Mouse (Mus musculus) left cerebral cortex, adult 2 months (tissue): Measurements from ENCODE around the gene Ccsap. TPM values are rescaled to one million over a fixed set of nuclear protein-coding genes. Genes with fewer than 3 reads are reported as not detected.

Experiments
- DNase-seq, 2 experiments: peaks; one replicate each; pipeline ENCODE4 v3.0.0; 2021 to 2022; ENCODE audit warnings: low spot score in 2 of 2, mixed read lengths in 1 of 2; ENCODE audit errors: extremely low spot score in 1 of 2
- H3K27ac ChIP-seq: fragments of 200-600 bp; 2 replicates; pipeline ENCODE4 v1.8.1; 2022
- H3K4me3 ChIP-seq: fragments of 200-600 bp; 2 replicates; pipeline ENCODE4 v1.8.1; 2022
- CTCF ChIP-seq: fragments of 200-600 bp; IDR thresholded peaks from 2 replicates; pipeline ENCODE4 v1.8.1; 2022; ENCODE audit warnings: antibody characterized with exemption, mild to moderate bottlenecking, moderate library complexity
- intact Hi-C: fragments of 180-260 bp; cut with DNase I; formaldehyde crosslinking; loops from one replicate; pipeline ENCODE4 v1.15.1; 2025
- total RNA-seq, 2 experiments: library from RNA; stranded (reverse); gene quantifications; 2 replicates each; pipeline ENCODE4 v1.2.3; 2021

The Ccsap gene
- total RNA-seq, 2 experiments from 2014 or later = 65.9 to 75.4 TPM

DNA sequence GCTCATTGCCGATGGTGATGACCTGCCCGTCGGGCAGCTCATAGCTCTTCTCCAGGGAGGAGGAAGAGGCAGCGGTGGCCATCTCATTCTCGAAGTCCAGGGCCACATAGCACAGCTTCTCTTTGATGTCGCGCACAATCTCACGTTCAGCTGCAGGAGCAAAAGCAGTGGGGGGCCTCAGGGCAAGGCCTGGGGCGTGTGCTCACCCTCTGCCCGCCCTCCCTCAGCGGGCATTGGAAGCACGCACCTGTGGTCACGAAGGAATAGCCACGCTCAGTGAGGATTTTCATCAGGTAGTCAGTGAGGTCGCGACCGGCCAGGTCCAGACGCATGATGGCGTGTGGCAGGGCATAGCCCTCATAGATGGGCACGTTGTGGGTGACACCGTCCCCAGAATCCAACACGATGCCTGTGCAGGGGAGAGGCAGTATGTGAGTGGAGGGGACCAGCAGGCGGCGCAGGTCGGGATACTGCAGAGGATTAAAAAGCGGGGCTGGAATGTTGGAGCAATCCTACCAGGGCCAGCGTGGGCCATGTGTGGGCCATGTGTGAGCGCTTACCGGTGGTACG is 32.7 kb upstream of the Ccsap start:
- TF ChIP-seq CTCF = peak; percentile 29

DNA sequence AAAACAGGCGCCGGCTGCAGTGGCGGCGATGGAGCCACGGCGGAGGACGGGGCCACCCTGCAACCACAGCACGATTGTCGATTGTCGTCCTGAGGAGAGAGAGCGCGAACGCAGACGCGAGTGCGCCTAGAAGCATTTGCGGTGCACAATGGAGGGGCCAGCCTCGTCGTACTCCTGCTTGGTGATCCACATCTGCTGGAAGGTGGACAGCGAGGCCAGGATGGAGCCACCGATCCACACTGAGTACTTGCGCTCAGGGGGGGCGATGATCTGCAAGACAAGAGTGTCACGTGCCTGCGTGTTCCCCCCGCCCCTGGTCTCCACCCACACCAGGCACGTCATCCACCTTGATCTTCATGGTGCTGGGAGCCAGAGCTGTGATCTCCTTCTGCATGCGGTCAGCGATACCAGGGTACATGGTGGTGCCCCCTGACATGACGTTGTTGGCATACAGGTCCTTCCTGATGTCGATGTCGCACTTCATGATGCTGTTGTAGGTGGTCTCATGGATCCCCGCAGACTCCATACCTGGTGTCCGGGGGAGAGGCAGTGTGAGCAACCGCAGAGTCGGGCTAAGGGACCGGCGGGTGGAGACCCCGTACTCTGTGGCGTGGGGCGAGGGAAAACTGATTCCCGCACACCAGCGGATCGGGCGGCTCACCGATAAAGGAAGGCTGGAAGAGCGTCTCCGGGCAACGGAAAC is 32.0 kb upstream of the Ccsap start:
- intact Hi-C loops = loop anchor here (2.0 kb wide), 1 partner anchor 37 kb away; no protein-coding TSS in a partner anchor
- TF ChIP-seq CTCF = no peak
- peak; percentile 82 to 85 for DNase-seq
- Histone ChIP-seq H3K27ac (peak overlapping the region; percentile 98), H3K4me3 (peak overlapping the region; percentile 39)

More for the DNA sequence above, 32.7 kb upstream of the Ccsap start:
- intact Hi-C loops = loop anchor here (2.0 kb wide), 1 partner anchor 38 kb away; no protein-coding TSS in a partner anchor
- peak in 1 of 2 experiments; percentile 30 for DNase-seq
- Histone ChIP-seq H3K4me3 (peak overlapping the region; percentile 39), H3K27ac (peak overlapping the region; percentile 98)

DNA sequence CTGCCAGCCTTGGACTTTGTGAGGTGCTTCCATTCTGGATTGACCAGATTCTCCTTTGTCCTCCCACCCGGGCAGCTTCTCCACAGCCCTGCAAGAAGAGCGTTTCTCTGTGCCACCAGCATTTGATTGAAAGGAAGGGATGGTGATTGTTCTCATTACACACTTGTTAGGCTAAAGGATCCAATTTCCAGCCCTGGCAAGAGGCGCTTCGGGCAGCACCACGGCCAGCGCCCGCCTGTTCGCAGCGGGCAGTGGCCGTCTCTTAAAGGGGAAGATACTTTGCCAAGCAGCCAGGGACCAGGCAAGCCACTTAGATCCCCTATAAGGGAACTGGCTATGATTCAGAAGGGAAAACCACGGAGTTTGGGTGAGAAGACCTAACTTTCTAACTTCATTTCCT is 31.3 kb upstream of the Ccsap start:
- TF ChIP-seq CTCF = no peak
- peak overlapping the region; percentile 98 for H3K27ac ChIP-seq
- intact Hi-C loops = no loop called here
- DNase-seq = no peak
- H3K4me3 ChIP-seq = peak overlapping the region; percentile 39

DNA sequence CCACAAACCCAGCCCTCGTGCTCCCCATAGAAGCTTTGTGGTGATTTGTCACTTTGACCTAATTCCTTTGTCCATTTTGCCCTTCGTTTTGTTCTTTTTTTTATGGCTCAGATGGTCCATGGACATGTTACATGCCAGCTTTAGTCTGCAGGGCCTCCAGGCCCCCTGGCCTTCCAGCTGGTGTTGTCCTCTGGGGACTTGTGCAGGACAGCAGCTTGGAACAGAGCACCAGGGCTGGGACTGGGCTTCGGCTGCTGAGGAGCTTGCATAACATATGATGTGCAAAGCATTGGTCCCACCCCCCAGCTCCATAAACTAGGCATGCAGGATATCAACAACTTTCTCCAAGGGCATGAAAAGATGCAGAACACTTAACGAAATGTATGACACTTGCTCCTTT is 29.8 kb upstream of the Ccsap start:
- intact Hi-C loops = loop anchor here (10.0 kb wide), 1 partner anchor 165 kb away; no protein-coding TSS in a partner anchor
- DNase-seq = no peak
- no peak overlapping the region for H3K4me3 ChIP-seq
- no peak for TF ChIP-seq CTCF
- H3K27ac ChIP-seq = no peak overlapping the region

DNA sequence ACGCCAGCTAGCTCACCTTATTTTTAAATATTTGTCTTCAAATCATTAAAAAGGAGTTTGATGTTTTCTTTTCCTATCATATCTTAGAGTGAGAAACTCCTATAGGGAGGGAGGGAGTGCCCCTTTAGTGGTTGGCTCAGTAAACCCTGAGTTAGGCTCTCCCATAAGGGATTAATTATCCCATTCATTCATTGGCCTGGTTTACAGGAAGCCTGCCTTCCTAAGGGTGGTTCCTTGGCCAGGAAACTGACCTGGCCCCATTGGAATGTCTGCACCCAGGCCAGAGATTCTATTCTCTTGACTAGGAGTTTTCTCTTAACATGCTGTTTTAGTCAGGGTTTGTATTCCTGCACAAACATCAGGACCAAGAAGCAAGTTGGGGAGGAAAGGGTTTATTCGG is 27.9 kb upstream of the Ccsap start:
- intact Hi-C loops = loop anchor here (10.0 kb wide), 1 partner anchor 163 kb away; no protein-coding TSS in a partner anchor
- TF ChIP-seq CTCF = no peak
- DNase-seq = no peak
- H3K27ac ChIP-seq = no peak overlapping the region
- H3K4me3 ChIP-seq = no peak overlapping the region

DNA sequence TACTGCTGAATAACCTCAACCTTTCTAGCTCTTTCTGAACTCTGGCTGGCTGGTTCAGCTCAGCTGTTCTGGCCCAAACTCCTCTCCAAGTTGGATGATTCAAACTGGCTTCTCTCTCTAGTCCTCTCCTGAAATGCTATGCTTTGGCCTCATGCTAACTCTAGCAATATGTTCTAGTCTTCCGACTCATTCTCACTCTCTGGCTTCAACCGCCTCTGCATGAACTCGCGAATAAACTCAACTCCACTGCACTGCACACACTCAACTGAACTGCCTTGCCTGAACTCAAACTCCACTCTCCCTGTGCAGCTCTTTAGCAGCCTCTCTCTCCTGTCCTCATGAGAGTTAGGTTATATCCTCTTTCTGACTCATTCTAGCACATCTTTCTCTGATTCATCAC is 27.2 kb upstream of the Ccsap start:
- intact Hi-C loops = loop anchor here (10.0 kb wide), 1 partner anchor 162 kb away; no protein-coding TSS in a partner anchor

DNA sequence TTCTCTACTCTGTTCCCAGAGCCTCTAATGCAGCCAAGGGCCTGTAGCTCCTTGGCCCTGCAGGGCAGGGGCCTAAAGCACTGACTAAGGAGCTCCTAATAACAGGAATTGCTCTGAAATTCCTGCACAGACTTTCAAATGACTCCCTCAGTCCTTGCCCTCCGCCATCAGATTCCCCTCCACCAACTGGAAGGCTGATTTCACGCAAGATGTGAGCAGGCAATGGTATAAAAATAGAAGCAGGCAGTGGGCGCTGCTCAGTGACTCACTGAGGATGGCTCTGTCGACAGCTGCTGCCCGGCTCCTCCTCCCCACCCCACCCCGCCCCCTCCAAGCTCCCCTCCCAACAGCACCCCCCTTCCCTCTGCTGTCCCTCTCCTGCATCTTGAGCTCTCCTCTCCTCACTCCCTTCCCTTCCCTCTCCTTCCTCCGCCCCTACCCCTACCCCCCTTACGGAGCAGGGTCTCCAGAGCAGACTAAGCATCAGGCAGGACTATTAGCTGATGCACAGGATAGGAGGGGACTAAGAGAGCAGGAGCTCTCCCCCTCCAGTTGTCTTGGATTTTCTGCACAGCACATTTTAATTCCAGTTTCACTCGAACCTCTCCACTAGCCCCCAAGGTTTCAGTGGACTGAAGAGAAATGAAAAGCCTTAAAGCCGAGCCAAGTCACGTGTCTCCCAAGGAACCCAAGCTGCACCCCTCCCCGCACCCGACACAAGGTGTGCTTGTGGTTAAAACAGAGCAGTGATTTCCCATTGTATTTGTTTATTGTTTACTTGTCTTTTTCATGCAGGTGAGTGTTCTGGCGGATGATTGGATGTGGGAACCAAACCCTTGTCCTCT is 24.9 kb upstream of the Ccsap start:
- DNase-seq = peak; percentile 72 to 81

More for the DNA sequence above, 27.2 kb upstream of the Ccsap start:
- Histone ChIP-seq H3K27ac (no peak overlapping the region; the same call in 1 of the 2 replicates), H3K4me3 (no peak overlapping the region)
- no peak for TF ChIP-seq CTCF
- no peak for DNase-seq

DNA sequence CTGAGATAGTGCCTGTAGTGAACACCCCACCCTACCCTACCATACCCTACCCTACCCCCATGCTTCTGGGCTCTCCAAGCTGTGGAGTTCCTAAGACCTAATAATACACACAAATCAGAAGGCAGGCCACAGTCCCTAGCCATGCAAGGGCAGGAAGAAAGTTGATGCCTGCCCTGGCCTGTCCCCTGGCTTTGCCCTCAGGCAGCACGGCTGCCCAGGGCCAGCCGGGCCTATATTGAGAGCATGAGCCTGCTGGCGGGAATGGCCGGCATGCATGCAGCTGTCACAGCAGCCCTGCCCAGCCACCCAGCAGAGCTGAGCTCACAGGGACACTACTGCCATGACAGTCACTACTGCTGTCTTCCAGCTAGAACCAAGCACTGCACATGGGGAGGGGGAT is 23.1 kb upstream of the Ccsap start:
- H3K27ac ChIP-seq = peak overlapping the region; percentile 98
- no peak overlapping the region for H3K4me3 ChIP-seq
- intact Hi-C loops = loop anchor here (10.0 kb wide), 1 partner anchor 158 kb away; no protein-coding TSS in a partner anchor
- TF ChIP-seq CTCF = no peak
- DNase-seq = no peak

More for the DNA sequence above, 24.9 kb upstream of the Ccsap start:
- H3K27ac ChIP-seq = peak overlapping the region; percentile 98
- intact Hi-C loops = loop anchor here (2.0 to 10.0 kb wide), 2 partner anchors 38 to 160 kb away; no protein-coding TSS in a partner anchor
- no peak for TF ChIP-seq CTCF
- no peak overlapping the region for H3K4me3 ChIP-seq

DNA sequence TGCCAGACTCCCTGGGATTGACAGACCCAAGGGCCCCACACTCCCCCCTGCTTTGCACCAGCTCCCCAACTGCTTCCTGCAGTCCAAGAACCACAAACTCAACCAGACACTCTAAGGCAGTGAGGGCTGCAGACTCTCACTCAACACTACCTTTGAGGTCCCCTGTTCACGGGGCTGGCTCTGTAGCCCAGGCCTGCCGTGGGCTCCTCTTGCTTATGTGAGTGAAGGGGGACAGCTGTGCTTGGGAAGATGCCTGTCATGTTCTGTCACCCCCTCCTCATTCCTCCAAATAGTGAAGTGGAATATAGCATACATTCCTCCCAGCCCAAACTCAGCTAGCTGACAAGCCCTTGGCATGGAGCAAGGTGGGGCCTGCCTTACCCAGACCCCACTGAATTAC is 22.4 kb upstream of the Ccsap start:
- intact Hi-C loops = loop anchor here (10.0 kb wide), 1 partner anchor 158 kb away; no protein-coding TSS in a partner anchor
- Histone ChIP-seq H3K27ac (peak overlapping the region; percentile 98), H3K4me3 (no peak overlapping the region)
- DNase-seq = no peak
- TF ChIP-seq CTCF = no peak

DNA sequence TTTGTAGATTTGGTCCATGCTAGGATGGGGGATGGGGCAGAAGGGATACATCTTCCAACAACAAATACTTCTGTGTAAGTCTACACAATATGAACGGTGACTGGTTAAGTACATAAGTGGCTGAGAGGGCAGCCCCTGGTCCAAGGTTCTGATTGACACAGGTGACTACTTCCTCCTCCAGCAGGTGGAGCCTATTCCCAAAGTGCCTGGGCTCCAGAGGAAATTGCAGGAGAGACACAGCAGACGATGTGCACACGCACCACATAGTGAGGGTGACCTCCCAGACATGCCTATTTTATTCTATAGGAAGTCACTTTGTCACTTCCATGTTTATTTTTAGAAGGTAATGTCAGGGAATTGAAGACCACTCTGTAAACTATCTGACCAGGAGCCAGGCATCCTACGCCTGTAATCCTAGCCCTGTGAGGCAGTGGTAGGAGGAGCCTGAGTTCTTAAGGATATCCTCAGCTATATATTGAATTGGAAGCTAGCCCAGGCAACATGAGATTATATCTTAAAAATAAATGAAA is 20.9 kb upstream of the Ccsap start:
- Histone ChIP-seq H3K27ac (peak overlapping the region; percentile 98), H3K4me3 (no peak overlapping the region)
- intact Hi-C loops = loop anchor here (2.0 to 10.0 kb wide), 2 partner anchors 40 to 156 kb away; no protein-coding TSS in a partner anchor
- DNase-seq = no peak
- peak; percentile 5; the same call in 1 of the 2 replicates for TF ChIP-seq CTCF

DNA sequence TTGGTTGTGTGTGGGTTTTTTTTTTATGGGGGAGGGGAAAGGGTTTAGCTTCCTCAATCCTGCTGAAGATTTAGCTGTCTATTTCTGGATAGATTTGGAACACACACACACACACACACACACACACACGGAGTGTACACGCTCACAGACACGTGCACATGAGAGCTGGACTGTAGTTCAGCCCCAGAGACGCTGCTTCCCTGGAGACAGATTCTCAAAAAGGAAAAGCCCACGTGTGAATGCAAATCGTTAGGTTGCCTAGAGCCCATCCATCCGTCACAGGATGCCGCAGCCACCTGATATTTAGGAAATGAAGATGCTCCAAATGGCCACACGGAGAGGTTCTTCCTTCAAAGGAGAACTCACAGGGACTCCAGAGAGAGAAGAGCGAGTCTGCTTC is 20.3 kb upstream of the Ccsap start:
- Histone ChIP-seq H3K4me3 (no peak overlapping the region), H3K27ac (peak overlapping the region; percentile 98)
- no peak for TF ChIP-seq CTCF
- DNase-seq = peak; percentile 65 to 69
- intact Hi-C loops = loop anchor here (2.0 to 10.0 kb wide), 2 partner anchors 39 to 155 kb away; no protein-coding TSS in a partner anchor
